Mouse (Mus musculus): ENCODE data around the gene Josd2. TPM values are rescaled to one million over a fixed set of nuclear protein-coding genes. Genes with fewer than 3 reads are reported as not detected.
A peak's percentile ranks its signal among the peaks of the same experiment; 100 is the strongest.

Gene Josd2
- polyA plus RNA-seq, 1 experiment = 169 TPM

DNA sequence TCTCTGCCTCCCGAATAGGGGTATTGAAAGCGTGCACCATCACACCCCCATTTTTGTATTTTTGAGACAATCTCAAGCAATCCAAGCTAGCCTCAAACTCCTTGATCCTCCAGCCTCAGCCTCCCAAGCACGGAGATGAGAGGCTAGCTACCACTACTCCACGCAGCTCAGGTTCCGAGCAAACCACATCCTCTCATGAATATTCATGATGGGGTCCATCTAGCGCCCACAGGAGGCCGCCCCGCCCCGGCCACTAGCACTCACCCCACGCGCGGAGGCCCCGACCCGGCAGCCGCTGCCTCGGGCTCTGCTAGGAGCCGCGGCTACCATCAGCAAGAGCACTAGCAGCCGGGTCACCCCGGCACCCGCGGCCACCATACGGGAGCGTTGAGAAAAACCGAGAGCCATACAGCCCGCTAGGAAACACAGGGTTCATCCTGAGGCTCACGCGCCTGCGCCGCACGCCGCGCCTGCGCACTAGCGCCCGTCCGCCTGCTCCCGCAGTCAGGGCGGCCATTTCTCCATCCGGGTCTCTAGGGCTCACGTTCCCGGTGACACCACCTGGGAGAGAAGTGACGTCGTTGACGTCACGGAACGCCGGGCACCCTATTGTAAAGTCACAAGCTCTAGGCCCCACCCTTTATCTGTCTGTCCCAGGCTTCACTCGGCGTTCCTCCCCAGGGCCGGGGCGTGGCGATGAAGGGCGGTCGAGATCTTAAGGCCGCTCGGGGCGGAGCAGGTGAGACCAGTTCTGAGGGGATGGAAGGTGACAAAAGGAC, 28.4 kb downstream of the Josd2 start, which contains the start of the genes Emc10 and Fam71e1:
Gene Emc10, minus strand, starts transcription at position 538 of the 779 bp plus-strand sequence.
Gene Fam71e1, plus strand, starts transcription at position 590 of the 779 bp plus-strand sequence.
- peak; percentile 97 to 99 for DNase-seq (ENCODE audit: extremely low spot score in 1 of 2, low spot score in 1 of 2)

GRCm38 (mm10) chr7:44496771-44497109, 29.0 kb downstream of the Josd2 start:
- DNase-seq (ENCODE audit: extremely low spot score in 1 of 2, low spot score in 1 of 2) = no peak

DNA sequence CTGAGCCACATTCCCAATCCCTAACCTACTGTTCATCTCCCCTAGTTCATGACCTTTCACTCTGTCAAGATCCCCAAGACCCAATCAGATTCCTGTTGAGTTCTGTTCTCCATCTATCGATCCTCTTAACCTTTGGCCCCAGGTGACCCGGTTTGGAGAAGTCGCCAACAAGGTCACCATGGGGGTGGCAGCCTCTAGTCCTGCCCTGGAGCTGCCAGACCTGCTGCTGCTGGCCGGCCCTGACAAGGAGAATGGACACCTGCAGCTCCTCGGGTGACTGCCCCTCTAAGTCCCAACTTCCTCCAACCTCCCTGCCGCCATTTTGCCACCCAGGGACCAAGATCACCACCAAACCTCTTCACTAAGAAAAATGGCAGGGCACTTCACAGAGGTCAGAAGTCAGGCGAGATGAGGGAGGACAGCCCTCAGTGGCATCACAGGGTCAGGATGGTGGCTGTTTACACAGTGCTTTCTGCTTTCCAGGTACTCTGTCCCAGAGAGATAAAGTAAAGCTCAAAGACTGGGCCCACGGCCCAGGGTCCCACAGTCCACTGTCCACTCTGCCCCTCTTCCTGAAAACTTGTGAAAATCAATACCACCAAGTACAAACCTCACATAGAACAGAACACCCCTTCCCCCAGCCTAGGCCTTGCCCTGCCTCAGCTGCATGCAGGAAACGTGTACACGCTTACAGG, 29.7 kb downstream of the Josd2 start:
- DNase-seq (ENCODE audit: extremely low spot score in 1 of 2, low spot score in 1 of 2) = no peak

- no peak for DNase-seq (ENCODE audit: extremely low spot score in 1 of 2, low spot score in 1 of 2)
Measured at GRCm38 (mm10) chr7:44498922-44499321, 31.1 kb downstream of the Josd2 start.

GRCm38 (mm10) chr7:44500046-44500445, 32.3 kb downstream of the Josd2 start:
- DNase-seq (ENCODE audit: extremely low spot score in 1 of 2, low spot score in 1 of 2) = no peak

- peak in 1 of 2 experiments; percentile 87 for DNase-seq (ENCODE audit: extremely low spot score in 1 of 2, low spot score in 1 of 2)
Measured at GRCm38 (mm10) chr7:44501563-44502115, 33.9 kb downstream of the Josd2 start.

DNA sequence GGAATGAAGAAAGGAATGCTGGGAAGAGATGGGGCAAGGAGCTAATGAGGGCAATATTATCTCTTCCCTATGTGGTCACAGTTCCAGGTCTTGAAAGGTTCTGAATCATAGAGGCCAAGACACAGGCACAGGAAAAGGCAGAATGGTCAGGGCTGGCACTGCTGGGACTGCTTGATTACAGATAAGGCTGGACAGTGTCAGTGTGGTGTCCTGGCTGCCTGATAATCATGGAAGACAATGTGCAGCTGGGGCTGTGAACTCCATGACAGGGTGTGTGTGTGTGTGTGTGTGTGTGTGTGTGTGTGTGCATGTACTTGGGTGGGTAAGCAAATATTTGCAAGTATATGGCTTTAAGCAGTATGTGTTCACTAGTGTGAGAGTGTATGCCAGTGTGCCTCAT, 39.7 kb downstream of the Josd2 start:
- no peak for DNase-seq (ENCODE audit: extremely low spot score in 1 of 2, low spot score in 1 of 2)

GRCm38 (mm10) chr7:44519240-44519913, 51.6 kb downstream of the Josd2 start:
- no peak for DNase-seq (ENCODE audit: extremely low spot score in 1 of 2, low spot score in 1 of 2)

DNA sequence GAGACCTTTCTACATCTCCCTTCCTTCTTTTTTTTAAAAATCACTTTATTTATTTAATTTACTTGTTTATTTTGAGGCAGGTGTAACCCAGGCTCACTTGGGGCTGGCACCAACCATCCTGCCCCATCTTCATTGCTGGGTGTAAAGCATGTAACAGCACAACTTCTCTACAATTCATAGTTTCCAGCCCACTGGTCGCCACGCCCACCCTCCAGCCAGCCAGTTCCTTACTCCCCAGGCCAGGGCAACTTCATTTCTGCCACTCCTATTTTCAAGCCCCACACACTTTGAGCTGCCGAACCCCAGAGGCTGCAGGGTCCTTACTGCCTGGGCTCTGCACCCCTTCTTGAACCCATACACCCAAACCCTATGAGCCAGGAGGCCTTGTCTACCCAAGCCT, 53.2 kb downstream of the Josd2 start:
- no peak for DNase-seq (ENCODE audit: extremely low spot score in 1 of 2, low spot score in 1 of 2)

Other genes with a start within 250 kb of the Josd2 start
- 0.25 TPM in 1 of 2 replicates, not detected in the other for gene Klk1, start 242.6 kb upstream of the Josd2 start, polyA plus RNA-seq (2012; rRNA removed)
- not detected in 2 replicates for gene Gm36864, start 231.8 kb upstream of the Josd2 start, polyA plus RNA-seq (2012; rRNA removed)
- 2.1 TPM in 2 replicates for gene 1700028J19Rik, start 221.3 kb upstream of the Josd2 start, polyA plus RNA-seq (2012; rRNA removed)
- 114 and 118 TPM in 2 replicates for gene 2410002F23Rik, start 221.3 kb upstream of the Josd2 start, polyA plus RNA-seq (2012; rRNA removed)
- not detected in 2 replicates for gene Acp4, start 210.6 kb upstream of the Josd2 start, polyA plus RNA-seq (2012; rRNA removed)
- gene Gm15517, start 206.5 kb upstream of the Josd2 start, polyA plus RNA-seq (2012; rRNA removed) = 0.82 and 0.99 TPM in 2 replicates
- gene Clec11a, start 161.1 kb upstream of the Josd2 start, polyA plus RNA-seq (2012; rRNA removed) = 4.8 and 5.4 TPM in 2 replicates
- 130 and 138 TPM in 2 replicates for gene Shank1, start 157.7 kb upstream of the Josd2 start, polyA plus RNA-seq (2012; rRNA removed)
- gene Syt3, start 83.9 kb upstream of the Josd2 start, polyA plus RNA-seq (2012; rRNA removed) = 56.7 and 57.0 TPM in 2 replicates
- gene 1700008O03Rik, start 82.2 kb upstream of the Josd2 start, polyA plus RNA-seq (2012; rRNA removed) = 3.7 and 3.8 TPM in 2 replicates
- 230 and 247 TPM in 2 replicates for gene Lrrc4b, start 39.0 kb upstream of the Josd2 start, polyA plus RNA-seq (2012; rRNA removed)
- 12.2 and 14.4 TPM in 2 replicates for gene Aspdh, start 2.6 kb upstream of the Josd2 start, polyA plus RNA-seq (2012; rRNA removed)
- gene Emc10, start 28.5 kb downstream of the Josd2 start, polyA plus RNA-seq (2012; rRNA removed) = 252 and 282 TPM in 2 replicates
- gene Fam71e1, start 28.6 kb downstream of the Josd2 start, polyA plus RNA-seq (2012; rRNA removed) = 27.3 and 33.6 TPM in 2 replicates
- gene Mybpc2, start 56.7 kb downstream of the Josd2 start, polyA plus RNA-seq (2012; rRNA removed) = 0.11 and 0.12 TPM in 2 replicates
- gene Spib, start 64.1 kb downstream of the Josd2 start, polyA plus RNA-seq (2012; rRNA removed) = 0.08 and 0.11 TPM in 2 replicates
- gene Pold1, start 80.9 kb downstream of the Josd2 start, polyA plus RNA-seq (2012; rRNA removed) = 14.9 and 15.3 TPM in 2 replicates
- gene Nr1h2, start 86.0 kb downstream of the Josd2 start, polyA plus RNA-seq (2012; rRNA removed) = 82.9 and 90.2 TPM in 2 replicates
- 0.40 and 0.54 TPM in 2 replicates for gene Napsa, start 104.4 kb downstream of the Josd2 start, polyA plus RNA-seq (2012; rRNA removed)
- 47.9 and 49.9 TPM in 2 replicates for gene Kcnc3, start 122.7 kb downstream of the Josd2 start, polyA plus RNA-seq (2012; rRNA removed)
- 17.5 and 18.6 TPM in 2 replicates for gene Myh14, start 202.9 kb downstream of the Josd2 start, polyA plus RNA-seq (2012; rRNA removed)
- gene Izumo2, start 240.8 kb downstream of the Josd2 start, polyA plus RNA-seq (2012; rRNA removed) = not detected in 2 replicates

All from frontal cortex, adult 2 months (tissue).